Mouse (Mus musculus): ENCODE results near the gene Chil6. TPM values are rescaled to one million over a fixed set of nuclear protein-coding genes. Genes with fewer than 3 reads are reported as not detected.

Chil6 gene
- polyA plus RNA-seq (2016; fragmentation: Nextera tagmentation; extraction: Ambion mirVana) = not detected in 2 replicates

GRCm38 (mm10) chr3:106406082-106406481 is at the start of gene Chil6:
Gene Chil6, minus strand, starts transcription at chr3:106406182.
- no peaks in the 10 kb centered on the region for H3K9me3 ChIP-seq
- H3K27me3 ChIP-seq (ENCODE audit: poor library complexity, severe bottlenecking) = no peaks in the 10 kb centered on the region
- DNase-seq (ENCODE audit: extremely low spot score, low spot score) = no peak
- no peak within 1 kb of the TSS for H3K27ac ChIP-seq
- H3K4me1 ChIP-seq = no peaks in the 10 kb centered on the region
- H3K4me3 ChIP-seq = no peak within 1 kb of the TSS
- no peaks in the 10 kb centered on the region for H3K36me3 ChIP-seq (replicated peaks)

- H3K4me3 ChIP-seq = no peak overlapping the region
- no peaks in the 10 kb centered on the region for H3K27me3 ChIP-seq (ENCODE audit: poor library complexity, severe bottlenecking)
- no peak overlapping the region for H3K27ac ChIP-seq
- WGBS = 75% methylated on average over 4 of the region's 4 CpGs
- no peak for DNase-seq (ENCODE audit: extremely low spot score, low spot score)
- no peaks in the 10 kb centered on the region for H3K36me3 ChIP-seq (replicated peaks)
- no peaks in the 10 kb centered on the region for H3K9me3 ChIP-seq
- H3K4me1 ChIP-seq = no peaks in the 10 kb centered on the region
These were observed 46.6 kb upstream of the Chil6 start for GRCm38 (mm10) chr3:106452616-106453015.

- Histone ChIP-seq H3K36me3 (replicated peaks) (no peaks in the 10 kb centered on the region), H3K27me3 (ENCODE audit: poor library complexity, severe bottlenecking) (no peaks in the 10 kb centered on the region), H3K27ac (no peak overlapping the region), H3K9me3 (no peaks in the 10 kb centered on the region), H3K4me3 (no peak overlapping the region), H3K4me1 (no peaks in the 10 kb centered on the region)
- DNase-seq (ENCODE audit: extremely low spot score, low spot score) = no peak
- 81% methylated on average over 4 of the region's 4 CpGs for WGBS
These were observed 43.6 kb upstream of the Chil6 start for GRCm38 (mm10) chr3:106449567-106449966.

GRCm38 (mm10) chr3:106448995-106449394 is 43.0 kb upstream of the Chil6 start:
- H3K27ac ChIP-seq = no peak overlapping the region
- H3K36me3 ChIP-seq (replicated peaks) = no peaks in the 10 kb centered on the region
- no peaks in the 10 kb centered on the region for H3K9me3 ChIP-seq
- no peak overlapping the region for H3K4me3 ChIP-seq
- no peaks in the 10 kb centered on the region for H3K4me1 ChIP-seq
- no peak for DNase-seq (ENCODE audit: extremely low spot score, low spot score)
- H3K27me3 ChIP-seq (ENCODE audit: poor library complexity, severe bottlenecking) = no peaks in the 10 kb centered on the region

DNA sequence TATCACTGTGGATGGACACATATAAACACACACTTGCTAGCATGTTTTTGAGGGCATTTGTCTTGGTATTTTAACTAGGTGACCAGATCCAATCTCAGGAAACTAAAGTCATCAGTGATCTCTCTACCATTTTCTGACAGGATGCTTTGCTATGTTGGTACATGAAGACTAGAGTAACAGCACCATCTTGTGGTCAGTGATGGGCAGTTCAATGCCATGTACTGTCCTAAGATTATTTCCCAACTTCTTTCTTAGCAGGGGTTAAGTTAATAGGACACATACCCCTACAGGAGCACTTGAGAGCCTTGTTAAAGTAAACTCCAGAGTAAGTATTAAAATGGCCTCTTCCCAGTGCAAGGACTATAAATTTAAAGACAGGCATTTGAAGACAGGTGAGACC is 42.6 kb upstream of the Chil6 start:
- Histone ChIP-seq H3K4me1 (no peaks in the 10 kb centered on the region), H3K27ac (no peak overlapping the region), H3K36me3 (replicated peaks) (no peaks in the 10 kb centered on the region), H3K4me3 (no peak overlapping the region), H3K9me3 (no peaks in the 10 kb centered on the region), H3K27me3 (ENCODE audit: poor library complexity, severe bottlenecking) (no peaks in the 10 kb centered on the region)
- peak; percentile 18 for DNase-seq (ENCODE audit: extremely low spot score, low spot score)

Other genes starting within 250 kb of the Chil6 start
- gene Chil3, start 238.6 kb downstream of the Chil6 start, polyA plus RNA-seq (2016; fragmentation: Nextera tagmentation; extraction: Ambion mirVana) = not detected in 2 replicates
- gene Chil4, start 186.7 kb downstream of the Chil6 start, polyA plus RNA-seq (2016; fragmentation: Nextera tagmentation; extraction: Ambion mirVana) = not detected in 2 replicates
- 1.2 and 2.0 TPM in 2 replicates for gene Dennd2d, start 76.2 kb upstream of the Chil6 start, polyA plus RNA-seq (2016; fragmentation: Nextera tagmentation; extraction: Ambion mirVana)
- 33.2 and 33.4 TPM in 2 replicates for gene Dram2, start 141.6 kb upstream of the Chil6 start, polyA plus RNA-seq (2016; fragmentation: Nextera tagmentation; extraction: Ambion mirVana)
- gene Cept1, start 141.6 kb upstream of the Chil6 start, polyA plus RNA-seq (2016; fragmentation: Nextera tagmentation; extraction: Ambion mirVana) = 37.2 and 40.5 TPM in 2 replicates

All from forebrain, embryonic 10.5 days (tissue).